Mouse (Mus musculus) retina, postnatal 7 days (tissue): ENCODE data around the gene Tnk2.

Experiments
- DNase-seq: peaks from one replicate; pipeline ENCODE4 v3.0.0-alpha.2; 2012; ENCODE audit warnings: low read depth, low spot score

The Tnk2 gene

GRCm38 (mm10) chr16:32643661-32644061, at the start of gene Tnk2:
Gene Tnk2 (plus strand): TSS chr16:32643874.
- DNase-seq, result peak; percentile 85

GRCm38 (mm10) chr16:32593916-32594315, 49.8 kb upstream of the Tnk2 start:
- no peak for DNase-seq

GRCm38 (mm10) chr16:32594701-32595100, 49.0 kb upstream of the Tnk2 start:
- no peak for DNase-seq

- no peak for DNase-seq
Measured at GRCm38 (mm10) chr16:32595142-32595855, 48.4 kb upstream of the Tnk2 start.

GRCm38 (mm10) chr16:32597909-32598381, 45.7 kb upstream of the Tnk2 start:
- no peak for DNase-seq

GRCm38 (mm10) chr16:32599151-32599550, 44.5 kb upstream of the Tnk2 start:
- DNase-seq, result no peak

GRCm38 (mm10) chr16:32602193-32602685, 41.4 kb upstream of the Tnk2 start:
- DNase-seq, result no peak

- DNase-seq, result no peak
Measured at GRCm38 (mm10) chr16:32607562-32608343, 35.9 kb upstream of the Tnk2 start.

GRCm38 (mm10) chr16:32608344-32608711, 35.3 kb upstream of the Tnk2 start:
- DNase-seq, result no peak

GRCm38 (mm10) chr16:32608712-32609400, 34.8 kb upstream of the Tnk2 start, which contains the start of gene Tfrc:
Gene Tfrc (plus strand): TSS chr16:32608920.
- DNase-seq, result peak; percentile 97

GRCm38 (mm10) chr16:32609401-32609779, 34.3 kb upstream of the Tnk2 start:
- peak; percentile 9 for DNase-seq

GRCm38 (mm10) chr16:32610460-32611255, 33.0 kb upstream of the Tnk2 start:
- DNase-seq, result no peak

GRCm38 (mm10) chr16:32612052-32612451, 31.6 kb upstream of the Tnk2 start:
- DNase-seq, result no peak

GRCm38 (mm10) chr16:32613269-32613834, 30.3 kb upstream of the Tnk2 start:
- no peak for DNase-seq

- no peak for DNase-seq
Measured at GRCm38 (mm10) chr16:32614047-32614446, 29.6 kb upstream of the Tnk2 start.

GRCm38 (mm10) chr16:32618946-32619345, 24.7 kb upstream of the Tnk2 start:
- DNase-seq, result no peak

- DNase-seq, result no peak
Measured at GRCm38 (mm10) chr16:32628140-32628539, 15.5 kb upstream of the Tnk2 start.

GRCm38 (mm10) chr16:32632328-32632824, 11.3 kb upstream of the Tnk2 start:
- DNase-seq, result no peak

GRCm38 (mm10) chr16:32633486-32634012, 10.1 kb upstream of the Tnk2 start:
- no peak for DNase-seq

GRCm38 (mm10) chr16:32634183-32634582, 9.5 kb upstream of the Tnk2 start:
- DNase-seq, result no peak
